Mouse (Mus musculus): Measurements from ENCODE around the gene Mlh3. TPM values are rescaled to one million over a fixed set of nuclear protein-coding genes. Genes with fewer than 3 reads are reported as not detected.

Gene Mlh3
- polyA plus RNA-seq, 1 experiment from 2014 or later, result 6.8 TPM

DNA sequence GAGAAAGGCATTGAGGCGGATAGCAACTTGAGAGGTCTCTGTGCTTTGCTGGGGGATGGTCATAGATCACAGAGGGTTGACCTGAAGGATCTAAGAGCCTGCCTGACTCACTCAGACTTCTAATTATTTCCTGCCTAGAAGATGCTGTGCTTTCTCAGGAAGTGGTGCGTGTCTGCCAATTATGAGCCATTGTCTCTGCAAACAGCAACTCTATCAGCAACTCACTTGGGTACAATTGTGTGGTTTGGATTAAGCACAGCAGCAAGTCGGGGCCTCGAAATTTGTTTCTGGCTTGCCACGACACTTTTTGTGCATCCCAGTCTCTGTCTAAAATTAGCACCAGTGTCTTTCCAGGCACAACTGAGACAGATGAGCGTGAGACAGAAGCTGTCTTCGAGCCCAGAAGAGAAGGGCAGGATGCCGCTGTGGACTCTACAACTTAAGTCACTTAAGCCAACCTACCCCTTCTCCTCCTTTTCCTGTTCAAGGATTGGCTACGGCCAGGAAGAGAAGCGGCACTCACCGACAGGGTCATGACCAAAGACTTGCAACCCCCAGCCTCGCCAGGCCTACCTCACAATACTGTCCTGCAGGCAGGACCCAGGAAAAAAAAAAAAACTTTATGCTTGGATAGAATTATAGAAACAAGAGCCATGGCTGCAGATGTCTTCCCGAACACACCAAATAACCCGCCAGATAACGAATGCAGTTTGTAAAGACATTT lies 42.4 kb downstream of the Mlh3 start:
- no peak for DNase-seq (ENCODE audit: low spot score)

DNA sequence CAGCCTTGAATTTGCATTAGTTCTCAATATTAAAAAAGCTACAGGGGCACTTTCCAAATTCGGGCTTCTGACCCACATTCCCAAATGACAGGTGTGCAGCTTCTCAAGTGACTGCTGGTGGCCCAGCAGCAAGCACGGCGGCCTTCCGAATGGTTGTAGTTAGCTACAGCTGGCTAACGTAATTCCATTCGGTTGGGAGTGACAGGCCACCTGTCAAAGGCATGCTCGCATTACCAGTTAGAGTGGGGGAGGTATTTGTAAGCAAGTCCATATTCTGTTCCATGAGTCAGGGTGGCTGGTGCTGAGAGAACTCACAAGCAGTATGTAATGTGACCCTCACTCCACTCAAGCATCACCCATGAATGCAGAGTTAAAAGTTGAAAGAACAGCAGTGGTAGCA lies 43.2 kb downstream of the Mlh3 start:
- no peak for DNase-seq (ENCODE audit: low spot score)

DNA sequence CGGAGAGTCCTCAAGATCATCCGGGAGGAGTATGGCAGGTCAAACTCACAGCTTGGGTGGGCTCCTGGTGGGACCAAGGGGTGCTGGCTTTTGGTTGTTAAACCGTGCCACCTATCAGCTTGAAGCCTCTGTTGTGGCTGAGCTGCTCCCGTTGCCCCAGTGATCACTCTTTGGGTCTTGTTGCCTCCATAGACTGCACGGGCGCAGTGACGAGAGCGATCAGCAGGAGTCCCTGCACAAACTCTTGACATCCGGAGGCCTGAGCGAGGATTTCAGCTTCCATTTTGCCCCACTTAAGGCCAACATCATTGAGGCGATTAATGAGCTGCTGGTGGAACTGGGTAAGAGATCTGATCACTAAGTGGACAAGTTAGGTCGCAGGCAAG lies 50.5 kb downstream of the Mlh3 start:
- DNase-seq (ENCODE audit: low spot score), result peak; percentile 60

DNA sequence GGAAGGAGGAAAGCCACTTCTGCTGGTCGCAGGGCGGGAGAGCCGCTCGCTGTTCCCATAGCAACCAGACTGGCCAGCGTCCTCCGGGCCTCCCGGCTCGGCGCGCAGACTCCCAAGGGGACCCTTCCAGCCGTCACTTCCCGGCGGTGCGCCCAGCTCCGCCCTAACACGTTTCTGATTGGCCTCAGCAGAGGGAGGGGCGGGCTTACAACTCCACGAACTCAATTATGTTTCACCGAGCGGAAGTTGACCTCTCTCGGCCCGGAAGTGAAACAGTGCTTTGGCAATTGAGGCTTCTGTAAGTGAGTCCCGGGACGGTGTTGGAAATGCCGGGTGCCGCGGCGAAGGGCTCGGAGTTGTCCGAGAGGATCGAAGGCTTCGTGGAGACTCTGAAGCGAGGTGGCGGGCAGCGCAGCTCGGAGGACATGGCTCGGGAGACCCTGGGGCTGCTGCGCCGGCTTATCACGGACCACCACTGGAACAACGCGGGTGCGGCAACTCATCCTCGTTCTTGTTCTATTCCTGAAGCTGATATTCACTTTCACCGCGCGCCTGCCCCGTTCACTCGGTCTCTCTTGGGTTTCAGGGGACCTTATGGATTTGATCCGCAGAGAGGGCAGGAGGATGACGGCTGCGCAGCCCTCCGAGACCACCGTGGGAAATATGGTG lies 51.0 kb downstream of the Mlh3 start, which contains the start of gene Eif2b2:
Gene Eif2b2, plus strand, starts transcription at position 246 of the 669 bp plus-strand sequence.
- DNase-seq (ENCODE audit: low spot score), result peak; percentile 96

DNA sequence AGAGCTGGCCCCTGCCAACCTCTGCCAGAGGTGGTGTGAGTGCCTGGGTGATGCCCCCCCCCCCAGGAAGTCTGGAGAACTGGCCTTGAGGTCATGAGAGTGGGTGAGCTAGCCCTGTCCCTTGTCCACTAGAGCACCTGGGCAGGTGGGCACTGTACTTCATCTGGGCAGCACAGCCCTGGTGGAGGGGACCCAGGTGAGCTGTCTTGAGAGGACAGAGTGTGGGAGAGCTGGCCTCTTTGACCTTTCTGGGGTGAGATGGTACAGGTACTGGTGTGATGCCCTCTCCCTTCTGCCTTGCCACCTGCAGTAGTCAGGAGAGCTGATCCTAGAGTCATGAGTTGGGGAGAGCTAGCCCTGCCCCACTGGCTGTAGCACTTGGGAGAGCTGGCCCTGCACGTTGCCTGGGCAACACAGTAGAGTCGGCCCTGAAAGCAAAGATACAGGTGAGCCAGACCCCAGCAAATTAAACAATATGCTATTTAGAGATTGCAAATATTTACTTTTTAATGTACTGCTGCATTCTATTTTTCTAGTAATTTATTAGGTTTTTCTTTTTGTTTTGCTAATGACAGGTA lies 52.6 kb downstream of the Mlh3 start:
- DNase-seq (ENCODE audit: low spot score), result no peak

DNA sequence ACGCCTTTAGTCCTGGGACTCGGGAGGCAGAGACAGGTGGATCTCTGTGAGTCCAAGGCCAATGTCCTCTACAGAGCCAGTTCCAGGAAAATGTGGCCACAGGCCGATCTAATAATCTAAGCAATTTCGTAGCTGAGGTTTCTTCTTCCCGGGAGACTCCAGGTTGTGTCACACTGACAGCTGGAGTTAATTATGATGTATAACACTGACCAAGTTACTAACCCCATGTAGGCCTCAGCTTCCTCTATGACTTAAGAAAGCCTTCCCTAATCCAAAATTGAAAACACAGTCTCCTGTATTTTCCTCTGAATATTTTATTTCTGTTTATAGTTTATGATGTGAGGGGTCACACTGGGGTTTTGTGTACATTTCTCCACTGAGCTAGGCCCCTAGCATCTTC lies 55.4 kb downstream of the Mlh3 start:
- no peak for DNase-seq (ENCODE audit: low spot score)

DNA sequence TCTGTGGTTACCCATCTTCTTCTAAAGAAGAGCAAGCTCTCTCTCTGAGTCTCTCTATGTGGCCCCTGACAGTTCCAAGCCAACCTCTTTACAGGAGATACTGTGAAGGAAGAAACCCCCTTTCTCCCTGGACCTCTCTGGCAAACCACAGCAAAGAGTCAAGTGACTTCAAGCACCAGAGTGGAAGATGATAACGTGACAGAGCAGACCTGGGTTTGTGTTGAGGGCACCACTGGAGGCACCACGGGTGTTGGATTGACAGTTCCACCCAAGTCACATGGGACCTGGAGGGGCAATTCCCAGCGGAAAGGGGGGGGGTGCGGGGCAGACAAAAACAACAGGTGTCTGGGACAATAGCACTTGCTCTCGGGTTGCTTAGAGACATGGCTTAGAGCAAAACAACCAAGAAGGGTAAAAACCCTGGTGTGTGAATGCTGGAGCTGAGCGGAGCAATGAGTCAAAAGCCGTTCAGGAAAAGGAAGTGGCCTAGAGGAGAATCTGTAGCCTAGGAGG lies 61.7 kb downstream of the Mlh3 start:
- DNase-seq (ENCODE audit: low spot score), result peak; percentile 37

DNA sequence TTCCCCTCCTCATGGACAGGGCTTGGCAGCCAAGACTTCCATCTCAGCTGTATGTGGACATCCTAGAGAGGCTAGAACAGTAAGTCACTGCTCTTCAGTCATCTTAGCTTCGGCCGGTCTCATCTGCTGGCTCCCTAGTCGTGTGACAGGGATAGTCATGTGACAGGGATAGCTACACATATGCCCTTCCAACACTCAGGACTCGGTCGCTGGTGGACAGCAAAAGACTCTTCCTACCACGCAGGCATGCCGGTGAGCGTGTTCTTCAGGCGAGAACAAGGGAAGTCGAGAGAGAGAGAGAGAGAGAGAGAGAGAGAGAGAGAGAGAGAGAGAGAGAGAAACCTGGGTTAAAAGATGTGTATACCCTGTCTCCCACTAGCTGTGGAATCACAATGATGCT lies 65.0 kb downstream of the Mlh3 start:
- DNase-seq (ENCODE audit: low spot score), result no peak

DNA sequence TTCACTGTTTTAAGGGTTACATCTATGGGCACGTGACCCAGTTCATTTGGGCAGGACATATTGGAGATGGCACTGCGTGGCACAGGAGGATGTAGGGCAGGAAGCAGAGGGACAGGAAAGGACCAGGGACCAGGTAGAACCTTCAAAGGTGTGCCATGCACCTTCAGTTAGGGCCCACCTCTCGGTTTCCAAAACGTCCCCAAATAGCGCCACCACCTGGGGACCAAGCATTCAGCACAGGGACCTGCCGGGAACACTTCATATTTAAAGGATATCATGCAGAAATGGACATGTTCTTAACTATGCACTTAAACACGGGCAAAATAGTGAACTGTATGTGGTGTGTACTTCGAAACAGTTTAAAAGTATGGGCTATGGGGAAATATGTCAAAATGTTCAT lies 66.3 kb downstream of the Mlh3 start:
- DNase-seq (ENCODE audit: low spot score), result no peak

DNA sequence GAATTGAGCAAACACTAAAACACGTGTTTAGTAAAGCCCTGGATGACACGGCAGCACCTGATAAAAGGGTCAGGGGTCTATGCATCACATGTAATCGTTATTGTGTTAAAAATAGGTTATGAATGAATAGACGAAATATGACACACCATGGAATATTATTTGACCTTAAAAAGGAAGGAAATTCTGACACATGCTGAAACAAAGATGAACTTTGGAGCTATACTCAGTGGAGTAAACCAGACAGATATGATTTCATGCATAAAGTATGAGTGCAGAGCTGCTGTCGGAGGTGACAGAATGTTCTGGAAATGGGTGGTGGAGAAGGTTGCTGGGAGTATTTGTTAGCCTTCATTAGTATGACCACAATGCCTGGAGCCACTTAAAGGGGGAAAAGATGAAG lies 66.7 kb downstream of the Mlh3 start:
- no peak for DNase-seq (ENCODE audit: low spot score)

DNA sequence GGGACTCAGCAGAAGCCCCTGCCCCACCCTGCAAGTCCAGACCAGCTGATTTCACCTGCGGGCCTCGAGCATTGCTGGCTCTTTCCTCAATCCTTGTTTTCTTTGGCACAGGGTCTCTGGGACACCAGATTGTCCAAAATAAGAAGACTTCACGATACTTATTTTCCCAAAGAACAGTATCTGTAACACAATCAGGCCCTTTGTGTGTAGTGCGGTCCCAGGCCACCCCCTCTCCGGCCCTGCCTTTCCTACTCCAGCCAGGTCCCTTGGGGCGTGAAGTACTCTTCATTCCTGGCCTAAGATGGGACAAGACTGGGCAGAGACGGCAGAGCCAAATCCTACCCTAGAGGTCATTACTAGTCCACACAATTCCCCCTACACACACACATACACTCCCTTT lies 68.2 kb downstream of the Mlh3 start:
- no peak for DNase-seq (ENCODE audit: low spot score)

DNA sequence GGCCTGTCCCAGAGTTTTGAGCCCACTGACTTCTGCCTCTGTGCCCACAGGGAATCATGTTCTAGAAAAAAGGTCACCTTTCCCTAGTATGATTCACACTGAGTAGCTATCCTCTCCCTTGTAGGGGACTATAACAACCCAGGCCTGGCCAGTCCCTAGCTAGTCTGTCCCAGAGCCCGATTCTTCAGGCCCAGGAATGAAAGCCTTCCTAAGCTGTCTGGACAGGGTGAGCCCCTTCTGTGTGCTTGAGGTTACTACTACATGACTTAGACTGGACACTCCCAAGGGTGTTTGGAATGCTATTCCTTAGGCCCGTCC lies 68.6 kb downstream of the Mlh3 start:
- DNase-seq (ENCODE audit: low spot score), result no peak

DNA sequence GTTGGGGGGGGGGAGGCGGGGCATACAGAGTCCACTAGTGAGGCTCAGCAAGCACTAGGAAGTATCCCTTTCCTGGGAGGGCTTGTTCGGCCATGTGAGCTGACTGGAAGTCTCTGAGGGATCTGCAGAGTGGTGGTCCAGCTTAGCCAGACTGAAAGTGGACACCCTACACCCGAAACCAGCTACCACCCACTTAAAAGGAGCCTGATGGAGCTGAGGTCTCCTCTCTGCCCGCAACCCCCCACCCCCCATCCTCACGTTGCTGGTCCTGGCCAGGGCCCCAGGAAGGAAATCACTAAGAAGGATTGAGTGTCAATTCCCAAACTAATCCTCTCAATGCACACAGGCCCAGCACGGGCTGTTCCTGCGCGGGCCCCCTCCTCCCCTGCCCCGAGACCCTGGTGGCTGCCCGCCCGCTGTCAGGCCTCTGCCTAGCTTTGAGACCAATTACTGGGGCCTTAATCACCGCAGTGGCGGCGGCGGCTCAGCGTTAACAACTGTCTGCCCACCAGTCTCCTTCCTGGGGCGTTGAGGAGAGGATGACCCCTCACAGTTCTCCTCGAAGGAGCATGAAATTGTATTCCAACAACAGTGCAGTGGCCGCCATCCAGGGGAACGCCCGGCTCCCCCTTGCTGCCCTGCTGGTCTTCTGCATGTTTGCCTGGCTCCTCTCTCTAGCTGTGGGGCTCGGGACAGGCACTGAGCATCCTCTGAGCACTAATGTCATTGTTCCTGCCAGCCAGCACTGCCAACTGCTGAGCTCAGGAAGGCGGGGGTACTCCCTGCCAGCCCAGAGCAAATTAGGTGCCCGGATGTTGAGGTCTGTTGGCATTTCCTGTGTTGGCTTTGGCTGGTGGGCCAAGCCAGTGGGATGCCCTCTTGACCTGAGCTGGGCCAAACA lies 69.2 kb downstream of the Mlh3 start:
- DNase-seq (ENCODE audit: low spot score), result no peak

DNA sequence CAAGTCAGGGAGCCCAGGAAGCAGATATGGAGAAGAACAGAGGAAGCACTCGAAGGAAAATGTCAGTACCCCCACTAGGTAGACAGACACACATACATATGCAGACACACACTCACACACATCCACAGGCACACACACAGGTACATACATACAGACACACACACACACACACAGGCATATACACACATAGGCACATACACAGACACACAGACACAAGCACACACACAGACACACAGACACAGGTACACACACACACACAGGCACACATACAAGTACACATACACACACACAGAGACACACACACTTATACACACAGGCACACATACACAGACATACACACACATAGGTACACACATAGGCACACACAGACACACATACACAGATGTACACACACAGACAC lies 70.4 kb downstream of the Mlh3 start:
- no peak for DNase-seq (ENCODE audit: low spot score)

DNA sequence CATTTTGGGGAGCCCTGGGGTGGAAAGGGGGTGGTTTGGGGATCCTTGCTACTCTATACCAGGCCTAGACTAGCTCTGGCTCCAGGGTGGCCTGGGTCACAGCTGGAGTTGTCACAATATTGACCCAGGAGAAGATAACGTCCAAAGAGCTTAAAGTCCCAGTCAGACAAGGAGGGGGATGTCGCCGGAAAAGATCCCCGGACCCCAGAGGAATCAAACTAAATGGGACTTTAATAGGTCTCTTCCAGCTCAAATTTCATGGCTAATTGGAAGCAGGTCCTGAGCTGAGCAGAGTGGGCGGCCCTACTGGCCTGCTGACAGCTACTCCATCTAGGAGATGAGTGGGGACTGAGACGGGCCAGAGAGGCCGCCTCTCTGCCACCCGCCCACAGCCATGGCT lies 72.5 kb downstream of the Mlh3 start:
- DNase-seq (ENCODE audit: low spot score), result no peak

DNA sequence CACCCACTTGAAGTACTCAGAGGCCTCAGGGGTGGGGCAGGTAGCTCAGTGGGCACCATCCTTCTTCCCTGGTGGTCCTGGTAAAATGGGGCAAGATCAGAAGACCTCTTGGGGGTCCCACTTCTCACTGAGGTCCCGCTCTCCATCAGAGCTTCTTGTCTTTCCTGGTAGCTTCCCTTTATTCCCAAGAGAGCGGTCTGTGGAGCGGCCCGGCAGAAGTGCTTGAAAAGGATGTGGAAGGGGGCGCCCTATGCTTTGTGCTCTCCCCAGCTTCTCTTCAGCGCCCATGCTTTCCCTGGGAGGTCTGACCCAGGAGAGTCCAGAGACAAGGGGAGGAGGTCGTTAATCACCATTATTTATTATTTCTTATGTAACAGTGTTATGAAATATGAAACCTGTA lies 73.0 kb downstream of the Mlh3 start:
- no peak for DNase-seq (ENCODE audit: low spot score)

DNA sequence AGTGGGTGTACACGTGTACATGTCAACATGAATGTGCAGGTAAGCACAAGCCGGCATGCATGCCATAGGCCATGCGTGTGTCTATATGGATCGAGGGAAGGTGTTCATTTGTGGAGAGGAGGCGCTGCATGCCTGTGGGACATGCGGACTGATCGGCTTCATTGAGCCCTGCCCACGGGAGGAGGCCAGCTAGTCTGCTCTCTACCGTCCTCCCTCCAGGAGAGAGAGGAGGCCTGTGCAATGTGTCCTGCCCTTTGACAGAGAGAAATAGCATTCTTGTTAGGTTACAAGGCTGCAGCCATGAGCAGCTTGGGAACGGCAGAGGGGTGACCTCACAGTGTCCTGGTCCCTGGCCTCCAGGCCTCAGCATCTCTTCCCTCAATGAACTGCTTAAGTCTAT lies 74.2 kb downstream of the Mlh3 start:
- DNase-seq (ENCODE audit: low spot score), result no peak

DNA sequence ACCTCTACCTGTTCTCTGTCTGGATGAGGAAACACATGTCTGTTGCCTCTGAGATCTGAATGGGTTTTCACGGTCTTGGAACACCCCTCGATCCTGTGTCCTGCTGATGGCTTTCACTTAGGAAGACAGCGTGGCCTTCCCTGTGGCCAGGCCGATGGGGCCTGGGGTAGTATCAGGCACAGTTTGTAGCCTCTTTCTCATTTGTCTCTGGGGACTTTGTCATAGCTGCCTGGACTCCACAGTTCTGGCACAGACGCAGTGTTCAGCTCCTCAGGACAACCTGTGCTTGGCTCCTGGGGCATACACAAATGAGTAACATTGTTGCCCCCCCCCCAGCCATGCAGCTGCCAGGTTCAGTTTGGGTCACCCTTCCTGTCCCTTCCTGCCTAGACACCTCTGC lies 75.3 kb downstream of the Mlh3 start:
- no peak for DNase-seq (ENCODE audit: low spot score)

DNA sequence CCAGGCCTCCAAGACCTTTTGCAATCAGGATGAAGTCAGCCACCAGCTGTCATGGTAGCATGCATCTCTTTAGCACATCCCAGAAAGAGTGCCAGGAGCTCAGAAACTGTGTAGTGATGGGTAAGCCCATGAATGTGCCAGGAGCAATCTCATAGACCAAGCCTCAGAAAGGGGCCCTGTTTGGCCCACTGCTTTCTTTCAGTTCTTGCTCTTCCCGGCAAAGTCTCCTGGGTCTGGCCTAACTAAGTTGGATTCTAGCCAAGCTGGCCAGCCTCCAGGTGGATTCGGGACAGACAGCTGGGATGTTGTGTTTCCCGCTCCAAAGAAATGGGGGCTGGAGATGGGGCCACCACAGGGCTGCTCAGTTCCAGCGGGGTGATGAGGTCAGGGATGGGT lies 75.8 kb downstream of the Mlh3 start:
- DNase-seq (ENCODE audit: low spot score), result no peak

DNA sequence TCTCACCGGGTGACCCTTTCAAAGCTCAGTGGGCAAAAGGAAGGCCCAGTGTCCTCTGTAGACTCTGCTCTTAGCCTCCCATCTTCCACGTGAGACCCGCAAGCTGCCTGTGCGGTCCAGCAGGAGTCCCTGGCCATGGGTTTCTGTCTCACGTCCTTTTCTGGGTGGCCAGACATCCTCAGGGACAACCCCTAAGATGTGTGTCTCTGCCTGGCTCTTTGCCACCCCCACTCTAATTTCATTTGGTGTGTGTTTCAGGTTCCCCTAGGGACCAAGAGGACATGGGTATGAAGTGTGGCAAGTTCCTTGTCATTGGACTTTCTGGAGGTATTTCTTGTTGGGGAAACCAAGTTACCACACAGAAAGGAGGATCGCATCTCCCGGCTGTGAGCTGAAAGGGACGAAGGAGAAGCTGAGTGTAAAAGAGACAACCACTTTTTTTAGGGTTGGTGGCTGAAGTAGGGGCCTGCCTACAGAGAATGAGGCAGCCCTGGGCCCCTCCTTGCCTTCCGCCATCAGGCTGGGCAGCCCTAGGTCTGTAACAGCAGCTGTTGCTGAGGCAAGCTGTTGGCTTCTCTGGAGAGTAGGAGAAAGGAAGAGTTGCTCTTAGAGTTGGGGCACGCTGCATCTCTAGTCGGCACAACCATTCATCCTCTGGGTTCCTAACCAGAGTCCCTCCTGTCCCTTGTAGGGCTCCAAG lies 76.3 kb downstream of the Mlh3 start:
- no peak for DNase-seq (ENCODE audit: low spot score)

DNA sequence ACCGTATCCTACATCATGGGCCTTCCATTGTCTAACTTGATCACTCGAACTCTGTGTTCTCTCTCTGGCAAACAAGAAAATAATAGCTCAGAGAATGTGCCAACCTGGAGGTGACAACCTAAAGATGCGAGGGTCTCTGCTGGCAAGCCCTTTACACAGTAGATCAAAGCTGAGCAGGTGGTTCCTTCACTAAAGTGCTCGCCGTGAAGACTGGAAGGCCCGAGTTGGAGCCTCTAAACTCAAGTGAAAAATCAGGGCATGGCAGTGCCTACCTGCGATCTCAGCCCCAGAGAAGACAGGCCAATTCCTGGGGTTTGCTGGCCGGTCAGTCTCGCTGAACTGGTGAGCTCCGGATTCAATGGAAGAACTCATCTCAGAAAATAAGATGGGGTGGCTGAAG lies 77.3 kb downstream of the Mlh3 start:
- DNase-seq (ENCODE audit: low spot score), result no peak

Data from thymus, postnatal 0 days (tissue).